Mouse (Mus musculus): ENCODE data around the gene Aldh2. TPM values are rescaled to one million over a fixed set of nuclear protein-coding genes. Genes with fewer than 3 reads are reported as not detected.

The Aldh2 gene
- total and polyA plus RNA-seq, 2 experiments from 2014 or later = 104 to 139 TPM

DNA sequence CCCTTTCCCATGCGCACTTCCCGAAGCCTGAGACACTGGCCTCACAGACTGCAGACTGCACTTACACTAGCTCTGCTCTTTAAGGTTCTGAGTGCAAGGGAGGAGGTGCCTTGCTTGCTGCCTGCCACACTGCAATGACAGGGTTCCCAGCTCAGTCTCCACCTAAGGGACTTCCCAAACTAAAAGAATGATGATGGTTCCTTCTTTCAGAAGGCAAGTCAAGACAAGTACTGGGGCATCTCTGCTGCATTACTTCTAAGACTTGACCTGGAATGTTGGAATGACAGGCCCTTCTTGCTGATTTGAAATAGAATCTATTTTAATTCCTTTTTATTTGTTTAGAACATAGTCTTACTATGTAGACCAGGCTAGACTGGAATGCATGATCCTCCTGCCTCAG lies 56.0 kb downstream of the Aldh2 start:
- Histone ChIP-seq H3K36me3 (ENCODE audit: insufficient read depth, low read length) (peaks cover 51% of the 10 kb centered on the region), H3K9me3 (ENCODE audit: low read length) (no peaks in the 10 kb centered on the region), H3K4me2 (ENCODE audit: low read depth, low read length, poor library complexity, severe bottlenecking) (no peak overlapping the region), H3K4me3 (ENCODE audit: low read depth, low read length) (no peak overlapping the region), H3K27me3 (ENCODE audit: insufficient read depth, low read length) (no peaks in the 10 kb centered on the region), H3K9ac (replicated peaks; ENCODE audit: low read length, poor library complexity, severe bottlenecking) (no peak overlapping the region), H3K4me1 (ENCODE audit: insufficient read depth, low read length) (no peaks in the 10 kb centered on the region), H3K27ac (ENCODE audit: low read depth, low read length) (no peak overlapping the region)
- no peak for DNase-seq (ENCODE audit: low spot score)
- no peak for ATAC-seq (ENCODE audit: low FRiP score)
- no peak for TF ChIP-seq CTCF (IDR thresholded peaks at IDR 0.05)
- WGBS = 86% methylated on average over 2 of the region's 2 CpGs

- Histone ChIP-seq H3K27me3 (ENCODE audit: insufficient read depth, low read length) (no peaks in the 10 kb centered on the region), H3K4me1 (ENCODE audit: insufficient read depth, low read length) (no peaks in the 10 kb centered on the region), H3K27ac (ENCODE audit: low read depth, low read length) (no peak overlapping the region), H3K36me3 (ENCODE audit: insufficient read depth, low read length) (peaks cover 56% of the 10 kb centered on the region), H3K4me3 (ENCODE audit: low read depth, low read length) (no peak overlapping the region), H3K9me3 (ENCODE audit: low read length) (no peaks in the 10 kb centered on the region), H3K4me2 (ENCODE audit: low read depth, low read length, poor library complexity, severe bottlenecking) (no peak overlapping the region), H3K9ac (replicated peaks; ENCODE audit: low read length, poor library complexity, severe bottlenecking) (no peak overlapping the region)
- WGBS = 65% methylated on average over 7 of the region's 7 CpGs
- ATAC-seq (ENCODE audit: low FRiP score) = no peak
- no peak for TF ChIP-seq CTCF (IDR thresholded peaks at IDR 0.05)
- no peak for DNase-seq (ENCODE audit: low spot score)
Measured at GRCm38 (mm10) chr5:121536921-121537555, 56.6 kb downstream of the Aldh2 start.

DNA sequence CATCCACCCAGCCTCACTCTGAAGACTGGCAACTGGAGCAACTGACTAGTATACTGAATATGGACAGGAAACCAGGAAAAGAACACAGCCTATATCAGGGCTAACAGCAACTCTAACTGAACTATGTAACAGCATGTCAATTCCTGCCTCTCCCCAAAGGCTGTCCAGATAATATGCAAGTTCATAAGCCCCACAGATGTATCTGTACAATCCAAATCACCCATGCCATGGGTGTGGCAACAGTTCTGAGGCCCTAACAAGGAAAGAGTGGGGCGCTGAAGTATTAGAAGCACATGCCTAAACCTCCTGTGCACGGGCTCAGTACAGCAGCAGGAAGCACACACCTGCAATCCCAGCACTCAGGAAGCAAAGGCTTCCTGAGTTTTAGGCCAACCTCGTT lies 58.5 kb downstream of the Aldh2 start:
- 96% methylated on average over 3 of the region's 3 CpGs for WGBS
- no peak for DNase-seq (ENCODE audit: low spot score)
- Histone ChIP-seq H3K36me3 (ENCODE audit: insufficient read depth, low read length) (peaks cover 70% of the 10 kb centered on the region), H3K4me2 (ENCODE audit: low read depth, low read length, poor library complexity, severe bottlenecking) (no peak overlapping the region), H3K4me3 (ENCODE audit: low read depth, low read length) (no peak overlapping the region), H3K27me3 (ENCODE audit: insufficient read depth, low read length) (no peaks in the 10 kb centered on the region), H3K4me1 (ENCODE audit: insufficient read depth, low read length) (no peaks in the 10 kb centered on the region), H3K9ac (replicated peaks; ENCODE audit: low read length, poor library complexity, severe bottlenecking) (no peak overlapping the region), H3K9me3 (ENCODE audit: low read length) (no peaks in the 10 kb centered on the region), H3K27ac (ENCODE audit: low read depth, low read length) (no peak overlapping the region)
- no peak for TF ChIP-seq CTCF (IDR thresholded peaks at IDR 0.05)
- no peak for ATAC-seq (ENCODE audit: low FRiP score)

- no peak for DNase-seq (ENCODE audit: low spot score)
- Histone ChIP-seq H3K4me1 (ENCODE audit: insufficient read depth, low read length) (no peaks in the 10 kb centered on the region), H3K4me3 (ENCODE audit: low read depth, low read length) (no peak overlapping the region), H3K9me3 (ENCODE audit: low read length) (no peaks in the 10 kb centered on the region), H3K27ac (ENCODE audit: low read depth, low read length) (no peak overlapping the region), H3K4me2 (ENCODE audit: low read depth, low read length, poor library complexity, severe bottlenecking) (no peak overlapping the region), H3K9ac (replicated peaks; ENCODE audit: low read length, poor library complexity, severe bottlenecking) (no peak overlapping the region), H3K27me3 (ENCODE audit: insufficient read depth, low read length) (no peaks in the 10 kb centered on the region), H3K36me3 (ENCODE audit: insufficient read depth, low read length) (peaks cover 74% of the 10 kb centered on the region)
- TF ChIP-seq CTCF (IDR thresholded peaks at IDR 0.05) = peak; percentile 54
- no peak for ATAC-seq (ENCODE audit: low FRiP score)
- 98% methylated on average over 5 of the region's 5 CpGs for WGBS
Measured at GRCm38 (mm10) chr5:121534521-121534920, 59.1 kb downstream of the Aldh2 start.

DNA sequence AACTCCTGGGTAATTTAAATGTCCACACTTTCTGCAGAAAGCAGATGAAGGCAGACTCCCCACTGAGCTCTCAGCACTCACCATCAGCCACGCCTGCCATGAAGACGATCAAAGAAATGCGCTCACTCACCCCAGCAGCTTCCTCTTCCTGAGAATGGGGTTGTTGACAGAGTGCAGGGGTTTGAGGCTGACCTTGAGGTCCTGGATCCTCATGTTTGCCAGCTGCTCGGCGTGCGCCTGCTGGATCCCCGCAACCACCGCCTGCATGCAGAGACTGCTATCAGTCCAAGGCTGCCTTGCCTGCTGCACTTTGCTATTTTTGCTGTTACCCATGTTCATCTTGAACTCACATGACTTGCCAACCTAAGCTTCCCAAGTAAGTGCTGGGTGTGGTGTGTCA lies 66.7 kb downstream of the Aldh2 start:
- Histone ChIP-seq H3K9me3 (ENCODE audit: low read length) (no peaks in the 10 kb centered on the region), H3K4me3 (ENCODE audit: low read depth, low read length) (no peak overlapping the region), H3K4me2 (ENCODE audit: low read depth, low read length, poor library complexity, severe bottlenecking) (no peak overlapping the region), H3K36me3 (ENCODE audit: insufficient read depth, low read length) (peaks cover 66% of the 10 kb centered on the region), H3K27ac (ENCODE audit: low read depth, low read length) (no peak overlapping the region), H3K27me3 (ENCODE audit: insufficient read depth, low read length) (no peaks in the 10 kb centered on the region), H3K9ac (replicated peaks; ENCODE audit: low read length, poor library complexity, severe bottlenecking) (no peak overlapping the region), H3K4me1 (ENCODE audit: insufficient read depth, low read length) (no peaks in the 10 kb centered on the region)
- TF ChIP-seq CTCF (IDR thresholded peaks at IDR 0.05) = no peak
- WGBS = 74% methylated on average over 8 of the region's 8 CpGs
- no peak for ATAC-seq (ENCODE audit: low FRiP score)
- no peak for DNase-seq (ENCODE audit: low spot score)

DNA sequence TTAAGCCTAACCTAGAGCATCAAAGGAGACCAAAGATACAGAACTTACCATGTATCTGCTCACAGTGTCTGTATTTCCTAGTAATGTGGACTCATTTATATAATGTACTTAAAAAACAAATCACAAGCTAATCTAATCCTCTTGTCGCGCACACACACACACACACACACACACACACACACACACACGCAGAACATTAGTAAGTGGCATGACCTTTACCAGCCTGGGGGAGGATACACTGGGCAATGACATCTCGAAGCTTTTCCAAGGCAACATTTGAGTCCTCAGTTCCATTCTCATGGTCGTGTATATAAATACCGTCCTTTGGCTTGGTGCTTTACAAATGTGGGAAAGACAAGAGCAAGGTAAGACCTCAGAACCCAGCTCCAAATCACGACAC lies 67.1 kb downstream of the Aldh2 start:
- ATAC-seq (ENCODE audit: low FRiP score) (no peak), DNase-seq (ENCODE audit: low spot score) (no peak)
- H3K36me3 ChIP-seq (ENCODE audit: insufficient read depth, low read length) = peaks cover 65% of the 10 kb centered on the region
- WGBS = 83% methylated on average over 7 of the region's 7 CpGs
- H3K9me3 ChIP-seq (ENCODE audit: low read length) = no peaks in the 10 kb centered on the region
- H3K9ac ChIP-seq (replicated peaks; ENCODE audit: low read length, poor library complexity, severe bottlenecking) = no peak overlapping the region
- H3K4me2 ChIP-seq (ENCODE audit: low read depth, low read length, poor library complexity, severe bottlenecking) = no peak overlapping the region
- no peak overlapping the region for H3K27ac ChIP-seq (ENCODE audit: low read depth, low read length)
- no peaks in the 10 kb centered on the region for H3K4me1 ChIP-seq (ENCODE audit: insufficient read depth, low read length)
- TF ChIP-seq CTCF (IDR thresholded peaks at IDR 0.05) = no peak
- H3K4me3 ChIP-seq (ENCODE audit: low read depth, low read length) = no peak overlapping the region
- H3K27me3 ChIP-seq (ENCODE audit: insufficient read depth, low read length) = no peaks in the 10 kb centered on the region

Data from midbrain, postnatal 0 days (tissue).